Mouse (Mus musculus) ovary, postnatal 36 days (tissue): Measurements from ENCODE around the gene Ptbp3.
A peak's percentile ranks its signal among the peaks of the same experiment; 100 is the strongest.

ENCODE experiments used
- DNase-seq: peaks from one replicate; pipeline ENCODE4 v3.0.0; 2022; ENCODE audit warnings: low spot score, mixed read lengths

The Ptbp3 gene

GRCm38 (mm10) chr4:59435951-59436350 is 113.2 kb downstream of the Ptbp3 start:
- DNase-seq: no peak

DNA sequence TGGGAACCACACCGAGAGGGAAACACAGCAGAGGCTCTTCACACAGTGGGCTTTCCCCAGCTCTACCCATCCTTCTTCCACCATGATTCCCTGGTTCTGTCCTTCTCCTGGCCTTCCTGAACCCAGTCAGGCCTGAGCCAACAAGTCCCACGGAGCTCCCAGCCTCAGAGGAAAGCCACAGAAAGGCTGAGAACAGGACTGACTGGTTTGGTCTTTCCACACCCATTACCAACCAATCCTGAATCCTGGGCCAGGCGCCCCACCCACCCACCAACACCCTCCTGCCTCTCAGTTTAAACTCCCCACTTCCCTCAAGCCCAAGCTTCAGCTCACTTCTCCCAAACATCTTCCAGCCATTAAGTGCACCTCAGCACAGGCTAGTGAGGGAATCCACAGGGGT is 115.1 kb downstream of the Ptbp3 start:
- DNase-seq: no peak

DNA sequence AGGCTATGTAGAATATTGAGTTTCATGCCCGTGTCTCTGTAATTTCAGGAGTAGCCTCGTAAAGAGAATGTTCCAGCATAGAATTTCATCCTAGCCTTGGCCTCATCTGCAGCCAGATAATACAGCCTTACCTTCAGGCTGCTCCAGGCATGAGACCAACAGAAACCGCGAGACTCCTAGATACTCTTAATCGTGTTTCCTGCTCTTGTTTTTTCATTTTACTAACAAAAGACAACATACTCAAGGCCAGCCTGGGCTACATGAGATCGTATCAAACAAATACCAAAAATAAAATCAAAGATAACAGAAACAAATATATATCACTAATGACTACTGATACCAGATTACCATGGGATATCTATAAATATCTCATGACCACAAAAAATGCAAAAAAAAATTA is 120.0 kb downstream of the Ptbp3 start:
- no peak for DNase-seq

- DNase-seq: no peak
Observed at GRCm38 (mm10) chr4:59426429-59426828, 122.7 kb downstream of the Ptbp3 start.

DNA sequence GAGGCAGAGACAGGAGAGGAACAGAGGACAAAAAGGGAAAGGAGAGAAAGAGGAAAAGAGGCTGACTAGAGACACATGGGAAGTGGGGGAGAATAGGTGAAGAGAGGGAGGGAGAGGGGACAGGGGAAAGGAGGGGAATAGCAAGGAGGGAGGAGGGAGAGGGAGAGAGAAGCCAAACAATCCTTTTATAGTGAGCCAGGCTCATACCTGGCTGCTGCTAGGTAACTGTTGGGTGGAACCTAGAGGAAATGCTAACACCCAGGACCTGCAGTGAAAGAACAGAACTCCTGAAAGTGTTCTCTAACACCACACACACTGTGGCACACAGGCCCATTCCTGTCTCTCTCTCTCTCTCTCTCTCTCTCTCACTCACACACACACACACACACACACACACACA is 126.4 kb downstream of the Ptbp3 start:
- no peak for DNase-seq

- peak; percentile 31 for DNase-seq
Observed at GRCm38 (mm10) chr4:59422025-59422783, 127.0 kb downstream of the Ptbp3 start.
